Mouse (Mus musculus): ENCODE results near the gene Ccdc158. TPM values are rescaled to one million over a fixed set of nuclear protein-coding genes. Genes with fewer than 3 reads are reported as not detected.

The Ccdc158 gene
- polyA plus RNA-seq, 1 experiment from 2014 or later = 0.47 TPM

DNA sequence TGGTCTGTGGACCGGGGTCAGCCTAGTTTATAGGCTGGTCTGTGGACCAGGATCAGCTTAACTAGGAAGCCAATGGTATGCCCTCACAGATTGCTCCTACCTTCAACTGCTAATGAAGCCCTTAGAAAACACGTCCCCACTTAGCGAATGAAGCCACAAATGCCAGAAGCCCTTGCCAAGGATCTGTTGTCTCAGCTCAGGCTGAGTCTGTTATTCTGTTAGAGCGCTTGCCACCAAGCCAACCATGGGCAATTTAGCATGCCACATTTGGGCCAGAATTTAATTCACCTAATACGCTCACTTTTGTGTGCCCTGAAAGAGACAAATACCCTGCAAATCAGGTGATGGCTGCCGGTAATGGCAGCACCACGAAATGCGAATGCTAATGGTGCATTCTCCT is 28.6 kb upstream of the Ccdc158 start:
- Histone ChIP-seq H3K9ac (no peak overlapping the region), H3K4me2 (no peak overlapping the region), H3K27me3 (no peaks in the 10 kb centered on the region), H3K4me3 (no peak overlapping the region), H3K9me3 (no peaks in the 10 kb centered on the region), H3K4me1 (replicated peaks) (peaks cover 9% of the 10 kb centered on the region), H3K27ac (replicated peaks) (no peak overlapping the region), H3K36me3 (no peaks in the 10 kb centered on the region)
- WGBS = 70% methylated on average over 8 of the region's 8 CpGs
- no peak for ATAC-seq (ENCODE audit: low read depth)

DNA sequence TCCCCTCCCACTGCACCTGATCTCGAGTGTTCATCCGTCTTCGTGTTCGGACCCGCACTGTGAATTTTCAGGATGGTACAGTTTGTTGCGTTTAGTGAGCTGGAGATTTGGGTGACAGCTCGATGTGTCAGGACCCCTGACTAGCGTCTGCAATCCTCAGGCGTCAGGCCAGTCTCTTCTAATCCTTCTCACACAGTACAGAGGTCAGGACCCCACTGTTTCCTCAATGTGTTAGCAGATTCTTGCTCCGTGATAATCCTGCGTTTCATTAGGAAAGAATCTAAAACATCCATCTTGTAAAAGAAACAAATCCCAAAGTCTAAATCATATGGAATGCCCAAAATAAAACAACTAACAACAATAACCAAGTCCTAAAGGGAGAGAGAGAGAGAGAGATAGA is 26.7 kb upstream of the Ccdc158 start:
- H3K27ac ChIP-seq (replicated peaks) = no peak overlapping the region
- H3K4me2 ChIP-seq = no peak overlapping the region
- H3K4me3 ChIP-seq = no peak overlapping the region
- no peaks in the 10 kb centered on the region for H3K9me3 ChIP-seq
- no peaks in the 10 kb centered on the region for H3K27me3 ChIP-seq
- ATAC-seq (ENCODE audit: low read depth) = no peak
- no peak overlapping the region for H3K9ac ChIP-seq
- H3K36me3 ChIP-seq = no peaks in the 10 kb centered on the region
- 77% methylated on average over 11 of the region's 11 CpGs for WGBS
- H3K4me1 ChIP-seq (replicated peaks) = peaks cover 19% of the 10 kb centered on the region

DNA sequence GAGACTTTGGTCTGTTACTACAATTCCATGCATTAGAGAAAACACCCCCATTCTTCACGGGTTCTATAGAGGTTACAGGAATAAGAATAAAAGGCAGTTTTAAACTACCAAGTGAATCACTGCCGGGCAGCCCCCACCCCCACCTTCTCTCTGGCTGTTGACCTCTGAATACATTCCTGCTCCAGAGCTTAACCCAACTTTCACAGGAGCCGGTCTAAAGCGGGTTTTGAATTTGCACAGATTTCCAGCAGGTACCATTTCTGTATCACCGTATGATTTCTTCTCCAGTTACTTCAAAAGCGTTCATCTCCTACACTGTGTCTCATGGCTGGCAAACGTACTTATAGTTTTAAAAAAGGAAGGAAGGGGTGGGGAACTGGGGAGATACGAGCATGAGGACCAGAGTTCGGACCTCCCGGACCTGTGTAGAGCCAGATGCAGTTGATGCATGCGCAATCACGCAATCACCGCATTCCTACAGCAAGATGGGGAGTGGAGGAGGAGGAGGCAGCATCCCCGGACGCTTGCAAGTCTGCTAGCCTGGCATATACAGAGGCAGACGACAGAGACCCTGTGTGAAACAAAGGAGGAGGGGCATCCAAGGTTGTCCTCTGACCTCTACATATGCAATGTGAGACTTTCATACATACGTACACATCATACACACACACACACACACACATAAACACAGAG is 23.9 kb upstream of the Ccdc158 start:
- WGBS = 10% methylated on average over 17 of the region's 17 CpGs
- peak overlapping the region; percentile 70 for H3K27ac ChIP-seq (replicated peaks)
- peaks cover 23% of the 10 kb centered on the region for H3K4me1 ChIP-seq (replicated peaks)
- H3K4me2 ChIP-seq = peak overlapping the region; percentile 56
- H3K9ac ChIP-seq = peak overlapping the region; percentile 58
- H3K4me3 ChIP-seq = peak overlapping the region; percentile 32
- H3K36me3 ChIP-seq = no peaks in the 10 kb centered on the region
- H3K9me3 ChIP-seq = no peaks in the 10 kb centered on the region
- ATAC-seq (ENCODE audit: low read depth) = peak; percentile 81
- no peaks in the 10 kb centered on the region for H3K27me3 ChIP-seq

DNA sequence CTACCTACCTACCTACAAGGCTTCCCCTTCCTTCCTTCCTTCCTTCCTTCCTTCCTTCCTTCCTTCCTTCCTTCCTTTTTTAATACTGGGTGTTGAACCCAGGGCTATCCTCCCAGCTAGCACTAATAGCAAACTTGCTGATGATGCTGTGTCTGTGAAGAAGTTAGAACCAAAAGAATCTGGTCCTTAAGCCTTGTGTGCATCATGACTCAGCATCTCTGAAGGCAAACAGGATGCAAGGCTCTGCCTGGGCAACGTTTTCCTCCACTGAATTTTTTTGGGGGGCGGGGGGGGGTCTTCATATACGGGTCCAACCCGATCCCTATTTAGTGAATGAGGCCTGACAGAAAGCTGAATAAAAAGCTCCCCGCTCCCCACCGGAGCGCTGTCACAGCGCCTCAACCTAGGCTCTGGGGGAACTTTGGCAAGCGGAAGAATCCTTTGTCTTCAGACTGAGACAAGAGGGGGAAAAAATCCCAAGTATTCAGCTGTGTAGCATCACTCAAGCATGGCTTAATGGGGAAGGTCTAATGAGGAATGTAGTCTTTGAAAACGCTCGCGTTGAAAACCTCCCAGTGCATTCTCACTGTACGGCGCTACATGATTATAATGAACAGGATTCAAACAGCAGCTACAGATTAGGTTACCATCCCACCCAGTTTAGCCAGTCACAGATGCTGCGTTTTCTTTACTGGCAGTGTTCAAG is 23.2 kb upstream of the Ccdc158 start:
- no peaks in the 10 kb centered on the region for H3K36me3 ChIP-seq
- peak; percentile 64 for ATAC-seq (ENCODE audit: low read depth)

DNA sequence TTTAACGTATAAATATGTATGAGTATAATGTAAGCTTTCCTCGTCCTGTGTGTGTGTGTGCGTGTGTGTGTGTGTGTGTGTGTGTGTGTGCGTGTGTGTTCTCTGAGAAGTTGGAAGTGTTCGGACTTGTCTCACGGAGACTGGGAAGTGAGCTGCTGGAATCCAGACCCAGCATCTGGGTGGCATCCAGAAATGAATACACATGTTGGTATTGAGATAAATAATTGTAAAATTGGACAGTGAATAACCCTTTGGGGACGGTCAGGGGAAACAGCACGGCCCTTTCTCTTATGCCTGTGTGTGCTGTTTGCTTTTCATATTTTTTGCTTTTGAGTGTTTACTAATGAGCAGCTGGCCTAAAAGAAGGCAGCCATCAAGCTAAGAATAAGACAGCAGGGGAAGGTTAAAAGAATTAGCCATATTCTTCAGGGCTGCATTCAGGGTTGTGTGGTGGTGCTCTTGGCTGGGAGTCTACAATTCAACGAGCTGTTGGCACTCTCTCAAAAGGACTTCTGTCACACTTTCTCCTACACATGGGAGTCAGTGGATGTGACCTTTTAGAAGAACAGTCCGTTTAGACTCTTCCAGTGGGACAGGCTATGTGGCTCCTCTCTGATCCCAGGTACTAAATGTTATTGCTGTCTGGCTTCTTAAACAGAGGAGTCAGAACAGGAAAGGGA is 19.4 kb upstream of the Ccdc158 start:
- no peaks in the 10 kb centered on the region for H3K36me3 ChIP-seq
- H3K27ac ChIP-seq (replicated peaks) = 0 out of 2 replicates have a peak overlapping the region, but pooled peaks have one; percentile 33
- WGBS = 73% methylated on average over 10 of the region's 10 CpGs
- H3K4me2 ChIP-seq = no peak overlapping the region
- H3K9ac ChIP-seq = no peak overlapping the region
- H3K4me1 ChIP-seq (replicated peaks) = peaks cover 23% of the 10 kb centered on the region
- no peak overlapping the region for H3K4me3 ChIP-seq
- ATAC-seq (ENCODE audit: low read depth) = no peak
- no peaks in the 10 kb centered on the region for H3K9me3 ChIP-seq
- no peaks in the 10 kb centered on the region for H3K27me3 ChIP-seq

More for the DNA sequence above, 23.2 kb upstream of the Ccdc158 start:
- H3K4me1 ChIP-seq (replicated peaks) = peaks cover 23% of the 10 kb centered on the region
- H3K4me3 ChIP-seq = peak overlapping the region; percentile 32
- WGBS = under 1% methylated on average over 15 of the region's 15 CpGs
- peak overlapping the region; percentile 58 for H3K9ac ChIP-seq
- H3K27me3 ChIP-seq = no peaks in the 10 kb centered on the region
- no peaks in the 10 kb centered on the region for H3K9me3 ChIP-seq
- peak overlapping the region; percentile 56 for H3K4me2 ChIP-seq
- H3K27ac ChIP-seq (replicated peaks) = peak overlapping the region; percentile 70

DNA sequence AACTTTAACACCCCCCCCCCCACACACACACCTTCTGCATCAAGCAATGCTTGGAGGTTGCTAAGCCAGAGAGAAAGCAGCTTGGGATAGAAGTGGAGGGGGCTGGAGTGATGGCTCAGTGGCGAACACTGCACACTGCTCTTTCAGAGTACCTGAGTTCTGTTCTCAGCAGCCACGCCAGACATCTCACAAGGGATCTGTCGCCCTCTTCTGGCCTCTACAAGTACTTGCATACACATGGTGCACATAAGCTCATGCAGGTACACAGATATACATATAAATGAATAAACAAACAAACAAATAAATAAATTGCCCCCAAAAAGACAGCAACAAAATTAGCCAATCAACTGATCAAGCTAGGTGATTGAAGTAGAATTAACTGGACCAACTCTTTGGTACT is 18.7 kb upstream of the Ccdc158 start:
- H3K4me2 ChIP-seq = no peak overlapping the region
- no peak overlapping the region for H3K4me3 ChIP-seq
- no peaks in the 10 kb centered on the region for H3K36me3 ChIP-seq
- H3K9me3 ChIP-seq = no peaks in the 10 kb centered on the region
- H3K27ac ChIP-seq (replicated peaks) = no peak overlapping the region
- H3K9ac ChIP-seq = no peak overlapping the region
- peaks cover 16% of the 10 kb centered on the region for H3K4me1 ChIP-seq (replicated peaks)
- no peaks in the 10 kb centered on the region for H3K27me3 ChIP-seq
- ATAC-seq (ENCODE audit: low read depth) = no peak
- 89% methylated on average over 3 of the region's 3 CpGs for WGBS

DNA sequence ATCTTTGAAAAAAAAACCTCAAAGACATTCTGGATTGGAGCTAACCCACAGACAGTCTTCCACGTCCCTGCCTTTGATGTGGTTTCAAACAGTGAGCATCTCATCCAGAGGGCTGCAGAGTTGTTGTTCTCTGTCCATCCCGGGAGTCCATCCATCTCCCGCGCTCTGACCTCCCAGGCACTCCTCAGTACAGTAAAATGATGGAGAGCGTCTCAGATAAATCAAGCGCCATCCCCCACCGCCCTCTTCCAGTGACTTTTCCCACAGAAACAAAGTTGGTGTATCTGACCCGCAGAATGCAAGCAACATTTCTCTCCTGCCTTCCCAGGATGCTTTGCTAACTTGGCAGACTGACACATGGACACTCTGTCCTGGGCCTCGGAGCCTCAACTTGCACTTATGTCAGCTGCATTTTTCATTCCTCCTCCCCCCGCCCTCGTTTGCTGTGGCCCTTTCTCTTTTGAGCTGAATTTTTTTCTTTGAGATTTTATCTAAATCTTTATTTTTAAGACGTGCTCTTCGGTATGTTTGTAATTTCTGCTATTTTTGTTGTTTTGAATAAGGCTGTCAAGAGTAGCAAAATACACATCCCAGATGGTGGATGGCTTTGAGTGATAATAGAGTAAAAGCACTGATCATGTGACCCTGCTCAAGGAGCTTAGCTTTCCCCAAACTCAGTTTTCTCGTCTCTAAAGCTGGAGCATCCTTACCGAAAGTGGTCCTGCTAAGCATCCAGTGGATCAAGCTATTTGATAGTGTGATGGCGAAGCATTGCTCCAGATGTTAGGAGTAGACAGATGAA is 17.3 kb upstream of the Ccdc158 start:
- ATAC-seq (ENCODE audit: low read depth) = no peak
- Histone ChIP-seq H3K4me3 (no peak overlapping the region), H3K27ac (replicated peaks) (no peak overlapping the region), H3K4me2 (no peak overlapping the region), H3K36me3 (no peaks in the 10 kb centered on the region), H3K9me3 (no peaks in the 10 kb centered on the region), H3K4me1 (replicated peaks) (0 out of 2 replicates have a peak, but pooled peaks cover 4% of the 10 kb centered on the region), H3K9ac (no peak overlapping the region), H3K27me3 (no peaks in the 10 kb centered on the region)
- WGBS = 59% methylated on average over 16 of the region's 16 CpGs

DNA sequence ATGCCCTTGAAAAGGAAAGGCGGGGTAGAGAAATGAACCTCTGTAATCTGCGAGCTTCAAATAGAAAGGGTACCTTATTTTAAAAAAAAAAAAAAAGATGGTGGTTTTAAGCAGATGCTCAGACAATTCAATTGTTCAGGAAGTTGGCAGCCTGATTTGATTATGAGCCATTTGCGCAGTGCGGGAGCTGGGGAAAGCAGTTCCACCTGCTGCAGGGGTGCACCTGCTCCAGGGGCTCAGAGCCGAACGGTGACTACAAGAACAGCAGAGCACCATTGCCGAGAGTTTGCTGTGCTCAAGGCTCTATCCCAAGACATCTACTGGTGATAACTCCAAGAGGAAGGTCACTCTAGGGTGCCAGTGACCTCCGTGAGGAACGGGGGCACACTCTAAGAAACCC is 13.5 kb upstream of the Ccdc158 start:
- Histone ChIP-seq H3K4me3 (no peak overlapping the region), H3K27ac (replicated peaks) (no peak overlapping the region), H3K4me1 (replicated peaks) (peaks cover 1% of the 10 kb centered on the region), H3K36me3 (no peaks in the 10 kb centered on the region), H3K27me3 (0 out of 2 replicates have a peak, but pooled peaks cover 4% of the 10 kb centered on the region), H3K9me3 (no peaks in the 10 kb centered on the region), H3K9ac (no peak overlapping the region), H3K4me2 (no peak overlapping the region)
- ATAC-seq (ENCODE audit: low read depth) = no peak
- 86% methylated on average over 9 of the region's 9 CpGs for WGBS

DNA sequence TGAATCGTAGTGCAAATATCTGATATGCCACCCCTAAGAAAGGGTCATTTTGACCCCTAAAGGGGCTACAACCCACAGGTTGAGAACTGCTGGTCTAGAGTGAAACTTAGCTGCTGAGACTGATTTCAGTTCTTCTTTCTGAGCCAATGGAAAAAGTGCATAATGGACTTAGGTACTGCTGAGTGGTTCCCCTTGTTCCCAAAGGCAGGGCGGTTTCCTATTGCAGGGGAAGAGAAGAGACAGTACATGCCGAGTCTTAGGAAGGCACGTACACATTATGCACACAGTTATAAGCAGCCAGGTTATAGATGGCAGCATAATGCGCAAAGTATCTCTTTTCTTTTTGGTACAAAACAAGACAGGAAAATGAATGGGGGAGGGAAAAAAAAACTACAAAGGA is 13.1 kb upstream of the Ccdc158 start:
- WGBS = 84% methylated on average over 5 of the region's 5 CpGs
- H3K36me3 ChIP-seq = no peaks in the 10 kb centered on the region

DNA sequence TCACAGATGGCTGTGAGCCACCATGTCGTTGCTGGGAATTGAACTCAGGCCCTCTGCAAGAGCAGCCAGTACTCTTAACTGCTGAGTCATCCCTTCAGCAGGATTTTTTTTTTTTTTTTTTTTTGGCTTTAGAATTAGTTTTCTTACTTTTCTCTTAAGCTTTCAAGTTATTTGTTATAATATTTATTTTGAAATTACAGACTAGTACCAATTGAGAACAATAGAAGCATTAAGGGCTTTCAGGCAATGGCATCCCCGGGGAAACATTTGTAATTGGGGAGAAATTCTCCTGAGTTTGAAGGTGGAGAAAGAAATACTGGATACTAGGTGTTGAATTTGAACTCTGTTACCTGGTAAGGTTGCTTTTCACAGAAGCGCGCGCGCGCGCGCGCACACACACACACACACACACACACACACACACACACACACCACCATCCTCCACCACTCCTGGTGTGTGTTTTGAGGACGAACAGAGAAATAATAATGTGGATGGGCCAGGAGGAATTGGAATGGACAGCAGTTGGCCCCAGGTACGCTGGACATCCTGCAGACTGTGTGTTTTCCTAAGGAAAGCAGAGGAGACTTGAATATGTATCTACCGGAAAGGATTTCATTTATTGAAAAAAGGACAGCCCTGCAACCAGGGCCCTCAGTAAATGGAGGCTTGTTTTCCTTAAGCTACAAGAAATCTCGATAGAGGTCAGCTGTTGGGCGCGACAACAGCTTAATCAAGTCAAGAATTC is 9.8 kb upstream of the Ccdc158 start:
- Histone ChIP-seq H3K36me3 (no peaks in the 10 kb centered on the region), H3K4me1 (replicated peaks) (peaks cover 12% of the 10 kb centered on the region), H3K9me3 (no peaks in the 10 kb centered on the region), H3K4me2 (peak overlapping the region; percentile 22), H3K27ac (replicated peaks) (no peak overlapping the region), H3K9ac (no peak overlapping the region), H3K27me3 (0 out of 2 replicates have a peak, but pooled peaks cover 10% of the 10 kb centered on the region), H3K4me3 (0 out of 2 replicates have a peak overlapping the region, but pooled peaks have one; percentile 1)
- 91% methylated on average over 16 of the region's 16 CpGs for WGBS
- no peak for ATAC-seq (ENCODE audit: low read depth)

More for the DNA sequence above, 13.1 kb upstream of the Ccdc158 start:
- 0 out of 2 replicates have a peak, but pooled peaks cover 4% of the 10 kb centered on the region for H3K27me3 ChIP-seq
- no peak overlapping the region for H3K27ac ChIP-seq (replicated peaks)
- no peak overlapping the region for H3K4me3 ChIP-seq
- H3K9ac ChIP-seq = no peak overlapping the region
- peaks cover 5% of the 10 kb centered on the region for H3K4me1 ChIP-seq (replicated peaks)
- no peak overlapping the region for H3K4me2 ChIP-seq
- H3K9me3 ChIP-seq = no peaks in the 10 kb centered on the region
- no peak for ATAC-seq (ENCODE audit: low read depth)

DNA sequence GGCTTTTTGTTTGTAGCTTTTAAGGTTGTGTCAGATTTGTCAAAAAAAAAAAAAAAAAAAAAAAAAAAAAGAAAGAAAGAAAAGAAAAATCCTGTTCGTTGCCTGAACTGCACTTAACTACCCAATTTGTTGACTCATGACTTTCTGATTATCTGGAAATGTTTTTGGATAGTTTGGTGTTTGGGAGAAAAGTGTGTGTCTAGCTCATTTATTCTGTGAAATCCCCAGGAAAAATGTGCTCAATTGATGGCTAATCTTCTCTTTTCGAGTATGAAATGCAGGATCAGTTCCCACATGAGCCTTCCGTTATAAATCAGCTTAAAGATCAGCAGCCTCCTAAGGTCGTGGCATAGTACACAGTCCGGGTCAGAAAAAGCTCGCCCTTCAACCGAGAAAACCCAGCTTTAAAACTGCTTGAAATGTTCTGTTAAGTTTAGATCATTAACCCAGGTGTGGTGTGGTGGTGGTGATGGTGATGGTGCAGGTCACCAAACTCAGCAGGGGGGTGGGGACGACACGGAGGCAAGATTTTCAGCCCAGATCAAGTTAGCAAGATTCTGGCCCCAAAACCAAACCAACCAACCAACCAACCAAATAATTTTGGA is 8.9 kb upstream of the Ccdc158 start:
- 18% methylated on average over 9 of the region's 9 CpGs for WGBS
- Histone ChIP-seq H3K4me3 (peak overlapping the region; percentile 55), H3K4me2 (peak overlapping the region; percentile 98), H3K36me3 (no peaks in the 10 kb centered on the region), H3K4me1 (replicated peaks) (peaks cover 15% of the 10 kb centered on the region), H3K9ac (no peak overlapping the region), H3K27ac (replicated peaks) (no peak overlapping the region; the same call in 1 of the 2 replicates), H3K9me3 (no peaks in the 10 kb centered on the region), H3K27me3 (0 out of 2 replicates have a peak, but pooled peaks cover 10% of the 10 kb centered on the region)
- ATAC-seq (ENCODE audit: low read depth) = no peak
